Mouse (Mus musculus) brain, embryonic 14.5 days (tissue): ENCODE measurements around the gene Myl6. TPM values are rescaled to one million over a fixed set of nuclear protein-coding genes. Genes with fewer than 3 reads are reported as not detected.

Source experiments
- DNase-seq: peaks from one replicate; pipeline ENCODE4 v3.0.0-alpha.2; 2011; ENCODE audit warnings: low read depth
- CTCF ChIP-seq: fragments of 200-500 bp; IDR thresholded peaks from 2 replicates; pipeline ENCODE4 v1.5.1; 2012; ENCODE audit warnings: inconsistent platforms, mild to moderate bottlenecking, moderate library complexity, borderline replicate concordance; ENCODE audit not compliant: insufficient read depth, insufficient read length; ENCODE audit errors: extremely low read depth
- POLR2A ChIP-seq: fragments of 200-500 bp; IDR thresholded peaks from 2 replicates; pipeline ENCODE4 v1.6.1; 2012; ENCODE audit warnings: mild to moderate bottlenecking, inconsistent platforms, borderline replicate concordance; ENCODE audit not compliant: poor library complexity, insufficient read depth, insufficient read length, severe bottlenecking; ENCODE audit errors: extremely low read depth
- polyA plus RNA-seq: library from polyadenylated mRNA; depleted of rRNA; stranded (reverse); fragments of >200 nt; gene quantifications from 2 replicates; pipeline ENCODE4 v1.2.3, GENCODE M21; 2012

Gene Myl6
- polyA plus RNA-seq, 1 experiment: 1,045 TPM

- TF ChIP-seq CTCF (no peak), POLR2A (no peak)
- peak; percentile 5 for DNase-seq
Observed at GRCm38 (mm10) chr10:128524111-128524731, 30.3 kb upstream of the Myl6 start.

DNA sequence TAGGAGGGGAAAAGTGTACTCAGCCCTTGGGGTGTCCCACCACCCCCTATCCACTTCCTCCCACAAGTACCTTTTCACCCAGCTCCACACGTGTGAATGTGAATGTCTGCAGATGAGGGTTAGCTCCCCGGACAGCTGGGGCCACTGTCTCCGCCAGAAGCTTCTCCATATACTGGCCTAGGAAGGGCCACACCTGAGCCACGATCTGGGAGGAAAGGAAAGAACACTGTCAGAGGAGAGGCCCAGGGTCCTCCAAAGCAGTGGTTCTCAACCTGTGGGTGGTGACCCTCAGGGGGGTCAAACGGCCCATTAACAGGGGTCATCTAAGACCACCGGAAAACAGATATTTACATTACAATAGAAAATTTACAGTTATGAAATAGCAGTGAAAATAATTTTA, 28.4 kb upstream of the Myl6 start:
- no peak for DNase-seq
- no peak for TF ChIP-seq CTCF
- TF ChIP-seq POLR2A: no peak

DNA sequence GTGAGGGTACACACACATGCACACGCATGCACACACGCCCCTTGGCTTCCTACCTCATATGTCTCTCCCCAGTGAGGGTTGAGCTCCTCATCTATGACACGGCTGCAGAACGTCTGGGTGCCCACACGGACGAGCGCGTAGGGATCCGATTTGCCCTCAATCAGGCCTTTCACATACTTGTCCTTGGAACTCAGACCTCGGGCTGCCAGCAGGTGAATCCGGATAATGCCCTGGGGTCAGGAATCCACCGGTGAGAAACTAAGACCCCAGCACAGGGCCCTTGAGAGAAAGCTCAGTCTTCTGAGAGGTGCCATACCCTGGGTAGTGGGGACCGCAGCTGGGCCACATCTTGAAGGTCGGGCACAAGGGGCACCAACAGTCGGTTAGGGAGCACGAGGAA, 26.6 kb upstream of the Myl6 start:
- TF ChIP-seq CTCF (no peak), POLR2A (no peak)
- DNase-seq: no peak

GRCm38 (mm10) chr10:128518833-128519232, 24.9 kb upstream of the Myl6 start:
- TF ChIP-seq CTCF (peak; percentile 50; the same call in 1 of the 2 replicates), POLR2A (no peak)
- peak; percentile 34 for DNase-seq

DNA sequence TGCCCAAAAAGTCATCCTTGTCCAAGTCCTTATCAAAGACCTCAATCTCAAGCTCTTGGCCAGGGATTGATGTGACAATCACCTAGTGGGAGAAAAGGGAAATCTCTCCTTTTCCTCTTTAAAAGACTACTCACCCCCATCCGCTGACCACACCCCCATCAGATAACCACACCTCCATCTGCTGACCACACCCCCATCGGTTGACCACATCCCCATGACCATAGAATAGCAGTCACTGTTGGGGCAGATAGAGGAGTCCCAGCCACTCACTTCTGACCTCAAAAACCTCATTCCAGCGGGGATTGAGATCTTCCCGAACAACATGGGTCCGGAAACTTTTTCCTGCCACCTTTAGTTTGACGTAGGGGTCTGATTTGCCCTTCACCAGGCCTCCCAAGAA, 22.7 kb upstream of the Myl6 start:
- no peak for TF ChIP-seq POLR2A
- TF ChIP-seq CTCF: no peak
- no peak for DNase-seq

DNA sequence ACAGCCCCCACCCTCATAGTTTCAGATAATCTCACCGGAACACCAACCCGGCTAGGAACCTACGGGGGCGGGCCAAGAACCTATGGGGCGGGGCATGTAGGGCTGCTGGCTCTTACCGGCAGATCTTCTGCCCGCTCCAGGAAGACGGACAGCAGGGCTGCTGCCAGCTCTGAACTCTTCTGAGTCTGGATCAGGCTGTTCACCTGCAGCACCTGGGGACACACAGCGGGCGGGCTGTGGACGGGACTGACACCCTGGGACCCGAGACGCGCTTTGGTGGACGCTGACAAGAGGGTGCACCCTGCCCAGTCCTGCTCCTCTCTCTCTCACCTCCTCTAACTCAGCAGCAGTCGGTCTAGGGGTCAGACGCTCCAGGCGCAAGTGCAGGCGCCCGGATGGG, 22.1 kb upstream of the Myl6 start:
- DNase-seq: no peak
- no peak for TF ChIP-seq POLR2A
- TF ChIP-seq CTCF: no peak

GRCm38 (mm10) chr10:128515044-128515443, 21.1 kb upstream of the Myl6 start:
- TF ChIP-seq CTCF (no peak), POLR2A (no peak)
- no peak for DNase-seq

GRCm38 (mm10) chr10:128511761-128512160, 17.8 kb upstream of the Myl6 start:
- DNase-seq: no peak
- no peak for TF ChIP-seq CTCF
- TF ChIP-seq POLR2A: no peak

- TF ChIP-seq CTCF (no peak), POLR2A (no peak)
- DNase-seq: no peak
Observed at GRCm38 (mm10) chr10:128511189-128511588, 17.2 kb upstream of the Myl6 start.

DNA sequence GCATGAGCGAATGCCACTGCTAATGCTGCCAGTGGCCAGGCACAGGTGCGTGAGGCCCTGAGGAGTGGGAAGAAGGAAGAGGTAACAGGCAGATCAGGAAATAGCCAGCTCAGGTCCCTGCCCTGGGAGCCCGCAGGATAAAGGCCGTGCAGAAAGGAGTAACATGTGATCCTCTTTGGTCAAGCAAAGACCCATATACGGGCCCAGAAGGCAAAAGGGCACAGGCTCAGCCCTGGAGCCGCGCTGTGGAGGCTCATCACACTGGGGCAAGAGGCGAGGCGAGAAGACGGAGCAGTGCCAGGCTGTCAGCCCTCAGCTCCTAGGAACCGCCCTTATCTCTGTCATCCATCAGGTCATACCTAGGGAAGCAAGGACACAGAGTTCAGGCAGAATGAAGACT, 16.4 kb upstream of the Myl6 start:
- DNase-seq: no peak
- no peak for TF ChIP-seq POLR2A

- no peak for DNase-seq
- TF ChIP-seq POLR2A (no peak), CTCF (no peak)
Observed at GRCm38 (mm10) chr10:128509831-128510230, 15.9 kb upstream of the Myl6 start.

DNA sequence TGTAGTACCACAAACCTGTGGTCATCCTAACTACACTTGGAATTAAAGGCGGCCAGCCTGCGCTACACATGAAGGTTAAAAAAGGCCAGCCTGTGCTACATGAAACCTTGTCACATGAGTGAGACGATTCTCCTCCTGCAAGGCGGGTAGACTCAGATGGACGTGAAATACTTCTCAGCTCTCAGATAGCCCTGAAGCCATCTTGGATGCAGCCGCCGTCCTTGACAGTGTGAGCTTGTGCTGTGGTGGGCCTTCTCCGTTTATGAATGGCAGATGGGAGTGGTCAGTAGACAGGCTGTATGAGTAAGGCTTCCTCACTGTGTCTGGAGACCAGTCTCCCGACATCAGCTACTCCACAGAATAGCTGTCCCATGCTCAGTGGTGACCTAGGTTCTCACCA, 15.3 kb upstream of the Myl6 start:
- DNase-seq: no peak
- TF ChIP-seq CTCF: no peak
- no peak for TF ChIP-seq POLR2A
